Mouse (Mus musculus) liver, postnatal 0 days (tissue): ENCODE data around the gene Them4. TPM values are rescaled to one million over a fixed set of nuclear protein-coding genes. Genes with fewer than 3 reads are reported as not detected.

Source experiments
- ATAC-seq: fragments of 200-750 bp; cut with Nextera tagmentation; 2 replicates; pipeline ENCODE4 v1.8.0; 2017; ENCODE audit warnings: mild to moderate bottlenecking, moderate library complexity
- DNase-seq: peaks from one replicate; pipeline ENCODE4 v3.0.0-alpha.2; 2016
- H3K27ac ChIP-seq: fragments of 300-500 bp; sonication (generic); 2 replicates; pipeline ENCODE4 v1.5.1; 2014; ENCODE audit warnings: antibody characterized with exemption, moderate library complexity, mild to moderate bottlenecking, low read depth
- H3K27me3 ChIP-seq: fragments of 300-500 bp; sonication (generic); 2 replicates; pipeline ENCODE4 v1.6.1; 2014; ENCODE audit warnings: low read length, control low read depth, mixed read lengths; ENCODE audit not compliant: insufficient read depth
- H3K36me3 ChIP-seq: fragments of 300-500 bp; sonication (generic); replicated peaks from 2 replicates; pipeline ENCODE4 v1.6.1; 2014; ENCODE audit warnings: mild to moderate bottlenecking, control low read depth, low read length, moderate library complexity, mixed read lengths; ENCODE audit not compliant: insufficient read depth
- H3K4me1 ChIP-seq: fragments of 300-500 bp; sonication (generic); 2 replicates; pipeline ENCODE4 v1.6.1; 2014; ENCODE audit warnings: antibody characterized with exemption, mild to moderate bottlenecking, control low read depth; ENCODE audit not compliant: insufficient read depth
- H3K4me2 ChIP-seq: fragments of 300-500 bp; sonication (generic); 2 replicates; pipeline ENCODE4 v1.6.1; 2014; ENCODE audit warnings: low read depth, mild to moderate bottlenecking, low read length, moderate library complexity, mixed read lengths
- H3K4me3 ChIP-seq: fragments of 300-500 bp; sonication (generic); 2 replicates; pipeline ENCODE4 v1.5.1; 2014; ENCODE audit warnings: low read depth, low read length
- H3K9ac ChIP-seq: fragments of 300-500 bp; sonication (generic); replicated peaks from 2 replicates; pipeline ENCODE4 v1.6.1; 2014; ENCODE audit warnings: mild to moderate bottlenecking, moderate library complexity
- H3K9me3 ChIP-seq: fragments of 300-500 bp; sonication (generic); 2 replicates; pipeline ENCODE4 v1.6.1; 2016; ENCODE audit warnings: mild to moderate bottlenecking, control low read depth, low read length, mixed read lengths
- CTCF ChIP-seq: sonication (generic); IDR thresholded peaks from 2 replicates; pipeline ENCODE4 v1.5.1; 2016; ENCODE audit warnings: antibody characterized with exemption, low read depth
- EP300 ChIP-seq: IDR thresholded peaks from 2 replicates; pipeline ENCODE4 v1.6.1; 2016; ENCODE audit warnings: antibody characterized with exemption, low read depth, mild to moderate bottlenecking
- WGBS: fragments of 180-500 bp; shearing (Covaris S2); extraction: QIAGEN DNeasy Blood & Tissue Kit; methylation state at CpG from one replicate; pipeline ENCODE4 v1.1.7; 2014; ENCODE audit not compliant: insufficient replicate concordance; 5-methylcytosine and 5-hydroxymethylcytosine counted together
- polyA plus RNA-seq: library from polyadenylated mRNA; unstranded; fragments of >200 nt; fragmentation: Nextera tagmentation; extraction: Ambion mirVana; gene quantifications from 2 replicates; pipeline ENCODE4 v1.2.1, GENCODE M21; 2015

Them4 gene
- polyA plus RNA-seq, 1 experiment from 2014 or later, result 15.6 TPM

DNA sequence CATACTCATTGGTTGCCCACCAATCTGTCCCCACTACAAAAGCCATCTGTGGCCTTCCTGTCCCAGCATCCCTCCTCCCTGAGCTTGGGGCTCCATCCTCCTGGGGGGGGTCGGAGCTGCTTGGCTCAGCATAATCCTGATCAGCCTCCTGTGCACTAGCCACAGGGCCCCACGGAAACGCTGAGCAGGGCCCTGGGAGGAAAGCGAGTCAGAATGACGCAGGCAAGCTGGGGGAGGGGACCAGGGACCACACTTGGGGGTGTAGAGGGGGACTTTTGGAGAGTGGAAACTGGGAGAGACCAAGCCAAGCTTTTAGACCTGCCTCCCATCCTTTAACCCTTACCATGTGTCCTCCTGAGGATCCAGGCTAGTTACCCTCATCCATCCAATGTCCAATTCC, 66.0 kb downstream of the Them4 start:
- H3K27me3 ChIP-seq, result no peaks in the 10 kb centered on the region
- H3K36me3 ChIP-seq, result no peaks in the 10 kb centered on the region; the same call in 1 of the 2 replicates
- no peak overlapping the region for H3K4me2 ChIP-seq
- peaks cover 9% of the 10 kb centered on the region for H3K4me1 ChIP-seq
- TF ChIP-seq EP300 (no peak), CTCF (no peak)
- ATAC-seq (no peak), DNase-seq (no peak)
- H3K9me3 ChIP-seq, result no peaks in the 10 kb centered on the region
- H3K9ac ChIP-seq, result no peak overlapping the region
- H3K27ac ChIP-seq, result no peak overlapping the region
- WGBS, result 63% methylated on average over 5 of the region's 5 CpGs
- H3K4me3 ChIP-seq, result no peak overlapping the region

DNA sequence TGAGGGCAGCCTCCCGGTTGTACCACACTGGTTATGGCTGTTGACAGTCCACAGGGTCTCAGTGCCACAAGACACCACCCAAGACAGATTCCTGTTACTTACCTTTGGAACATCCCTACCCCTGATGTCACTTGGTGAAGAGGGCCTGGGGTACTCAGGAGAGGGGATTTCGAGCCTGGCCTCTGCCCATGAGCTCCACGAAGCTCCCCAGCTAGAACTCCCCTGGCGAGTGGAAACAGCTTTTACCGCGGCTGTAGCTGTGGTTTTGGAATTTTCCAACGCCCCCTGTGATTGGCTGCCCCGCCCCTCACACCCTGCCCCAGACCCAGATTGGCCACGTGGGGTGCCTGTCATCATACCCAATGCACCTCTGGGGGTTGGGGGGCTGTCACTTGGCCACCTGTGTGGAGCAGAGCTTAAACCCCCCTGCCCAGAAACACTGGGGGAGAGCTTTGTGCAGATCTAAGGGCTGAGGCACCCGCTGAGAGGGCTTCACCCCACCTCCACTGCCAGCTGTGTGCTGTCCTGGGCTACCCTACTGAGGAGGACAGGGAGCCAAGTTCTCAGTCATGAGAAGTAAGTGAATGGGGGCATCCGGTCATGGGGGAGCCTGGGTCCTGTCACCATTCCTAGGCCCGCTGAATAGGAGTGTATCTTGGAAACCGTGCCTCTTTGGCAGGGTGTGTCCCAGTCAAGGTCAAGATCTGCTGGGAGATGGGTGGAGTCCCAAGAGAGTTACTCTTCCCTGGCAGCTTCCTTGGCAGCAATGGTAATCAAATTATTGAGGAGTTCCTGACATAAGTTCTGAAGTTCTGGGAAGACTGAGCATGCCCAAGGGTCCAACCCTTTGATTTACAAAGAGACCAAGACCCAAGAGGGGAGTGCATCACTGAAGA, 67.4 kb downstream of the Them4 start:
- peaks cover 9% of the 10 kb centered on the region for H3K4me1 ChIP-seq
- H3K4me3 ChIP-seq, result no peak overlapping the region

DNA sequence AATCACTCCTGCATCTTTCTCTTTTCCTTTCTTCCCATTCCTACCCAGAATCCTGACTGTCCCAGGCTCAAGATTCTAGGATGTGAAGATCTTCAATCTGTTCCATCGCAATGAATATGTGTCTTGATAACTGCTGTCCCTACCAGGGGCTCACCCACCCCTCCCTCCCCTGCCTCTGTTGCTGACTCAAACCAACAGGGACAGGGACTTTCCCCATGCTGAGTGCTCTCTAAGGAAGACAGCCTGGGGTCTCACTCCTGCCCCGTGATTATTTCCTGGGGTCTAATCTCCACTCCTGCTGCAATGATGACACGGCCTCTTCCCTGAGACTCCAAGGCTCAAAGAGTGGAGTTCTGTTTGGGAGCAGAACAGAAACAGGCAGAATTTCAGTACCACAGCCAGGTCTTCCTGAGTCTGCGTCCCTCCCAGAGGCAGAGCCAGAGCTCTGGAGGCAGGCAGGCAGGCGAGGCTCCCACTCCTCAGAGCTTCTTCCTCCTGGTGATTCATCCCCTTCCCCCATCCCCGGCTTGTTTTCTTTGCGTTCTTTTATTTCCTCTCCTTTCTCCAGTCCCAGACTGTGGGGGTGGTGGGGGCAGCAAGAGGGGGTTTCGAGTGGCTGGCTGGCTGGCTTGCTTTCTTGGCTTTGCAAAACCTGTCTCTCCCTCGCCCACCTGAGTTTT, 70.1 kb downstream of the Them4 start:
- Histone ChIP-seq H3K4me3 (no peak overlapping the region), H3K4me2 (no peak overlapping the region), H3K27me3 (no peaks in the 10 kb centered on the region), H3K36me3 (no peaks in the 10 kb centered on the region; the same call in 1 of the 2 replicates), H3K9me3 (no peaks in the 10 kb centered on the region), H3K4me1 (no peaks in the 10 kb centered on the region), H3K9ac (no peak overlapping the region), H3K27ac (no peak overlapping the region)
- 37% methylated on average over 9 of the region's 9 CpGs for WGBS
- no peak for ATAC-seq
- TF ChIP-seq EP300 (no peak), CTCF (no peak)
- no peak for DNase-seq

More for the DNA sequence above, 67.4 kb downstream of the Them4 start:
- H3K27ac ChIP-seq, result no peak overlapping the region
- ATAC-seq, result no peak
- no peak overlapping the region for H3K9ac ChIP-seq
- no peaks in the 10 kb centered on the region; the same call in 1 of the 2 replicates for H3K36me3 ChIP-seq
- no peak for DNase-seq
- H3K27me3 ChIP-seq, result no peaks in the 10 kb centered on the region
- 28% methylated on average over 13 of the region's 13 CpGs for WGBS
- TF ChIP-seq EP300 (no peak), CTCF (no peak)
- no peaks in the 10 kb centered on the region for H3K9me3 ChIP-seq
- no peak overlapping the region for H3K4me2 ChIP-seq

Other genes with a start within 250 kb of the Them4 start
- gene Gm10697, start 237.4 kb upstream of the Them4 start, polyA plus RNA-seq, result not detected in 2 replicates
- gene Gm10696, start 131.9 kb upstream of the Them4 start, polyA plus RNA-seq, result not detected in 2 replicates
- gene Gm5286, start 113.4 kb upstream of the Them4 start, polyA plus RNA-seq, result not detected in 2 replicates
- not detected in 2 replicates for gene Gm4778, start 46.1 kb upstream of the Them4 start, polyA plus RNA-seq
- gene Them5, start 32.0 kb downstream of the Them4 start, polyA plus RNA-seq, result not detected in 2 replicates
- gene C2cd4d, start 52.3 kb downstream of the Them4 start, polyA plus RNA-seq, result 0.24 and 0.34 TPM in 2 replicates
- 5.4 and 6.6 TPM in 2 replicates for gene Rorc, start 62.7 kb downstream of the Them4 start, polyA plus RNA-seq
- 0.38 and 0.46 TPM in 2 replicates for gene Lingo4, start 88.4 kb downstream of the Them4 start, polyA plus RNA-seq
- gene Tdrkh, start 103.2 kb downstream of the Them4 start, polyA plus RNA-seq, result 7.1 and 7.7 TPM in 2 replicates
- gene Mrpl9, start 133.2 kb downstream of the Them4 start, polyA plus RNA-seq, result 27.4 and 28.7 TPM in 2 replicates
- 0.15 and 0.38 TPM in 2 replicates for gene Oaz3, start 133.8 kb downstream of the Them4 start, polyA plus RNA-seq
- 0.04 and 0.06 TPM in 2 replicates for gene Celf3, start 168.2 kb downstream of the Them4 start, polyA plus RNA-seq
- 0.34 TPM in 1 of 2 replicates, not detected in the other for gene Riiad1, start 170.3 kb downstream of the Them4 start, polyA plus RNA-seq